Mouse (Mus musculus) kidney, adult 18-20 months (tissue): ENCODE measurements around the gene Selenon.

Experiments used
- DNase-seq: peaks from one replicate; pipeline ENCODE4 v3.0.0; 2021

Selenon gene

GRCm38 (mm10) chr4:134551494-134552316 is at the start of gene Selenon:
Selenon (minus strand) TSS chr4:134552166.
- DNase-seq, result peak; percentile 43

- no peak for DNase-seq
These were observed 49.4 kb upstream of the Selenon start for GRCm38 (mm10) chr4:134601404-134601803.

- no peak for DNase-seq
These were observed 48.8 kb upstream of the Selenon start for GRCm38 (mm10) chr4:134600777-134601176.

GRCm38 (mm10) chr4:134600060-134600459 is 48.1 kb upstream of the Selenon start:
- no peak for DNase-seq

- DNase-seq, result no peak
These were observed 45.1 kb upstream of the Selenon start for GRCm38 (mm10) chr4:134596816-134597692.

GRCm38 (mm10) chr4:134594731-134595439 is 42.9 kb upstream of the Selenon start:
- no peak for DNase-seq

- no peak for DNase-seq
These were observed 40.5 kb upstream of the Selenon start for GRCm38 (mm10) chr4:134592442-134592841.

- DNase-seq, result peak; percentile 92
These were observed 39.6 kb upstream of the Selenon start for GRCm38 (mm10) chr4:134591506-134592061.

GRCm38 (mm10) chr4:134590227-134590926 is 38.4 kb upstream of the Selenon start:
- DNase-seq, result no peak

- no peak for DNase-seq
These were observed 37.8 kb upstream of the Selenon start for GRCm38 (mm10) chr4:134589786-134590185.

- DNase-seq, result no peak
These were observed 37.0 kb upstream of the Selenon start for GRCm38 (mm10) chr4:134588951-134589350.

GRCm38 (mm10) chr4:134588287-134588686 is 36.3 kb upstream of the Selenon start:
- DNase-seq, result no peak

- no peak for DNase-seq
These were observed 35.8 kb upstream of the Selenon start for GRCm38 (mm10) chr4:134587636-134588197.

GRCm38 (mm10) chr4:134586631-134587030 is 34.7 kb upstream of the Selenon start:
- DNase-seq, result no peak

GRCm38 (mm10) chr4:134586126-134586525 is 34.2 kb upstream of the Selenon start:
- DNase-seq, result no peak

- DNase-seq, result no peak
These were observed 31.5 kb upstream of the Selenon start for GRCm38 (mm10) chr4:134583513-134583912.

- no peak for DNase-seq
These were observed 29.4 kb upstream of the Selenon start for GRCm38 (mm10) chr4:134581365-134581764.

GRCm38 (mm10) chr4:134580351-134581148 is 28.6 kb upstream of the Selenon start:
- DNase-seq, result no peak

- DNase-seq, result no peak
These were observed 27.7 kb upstream of the Selenon start for GRCm38 (mm10) chr4:134579620-134580019.

- DNase-seq, result no peak
These were observed 27.2 kb upstream of the Selenon start for GRCm38 (mm10) chr4:134579212-134579611.

- DNase-seq, result no peak
These were observed 26.4 kb upstream of the Selenon start for GRCm38 (mm10) chr4:134578407-134578806.
